In genomic region chr4:117352957-117353356, GRCm38 (mm10) we compare ENCODE assay signal across 23 mouse cellular contexts.
"Had no signal": no experiment of that assay in that cellular context is flagged by ENCODE, and none has a peak within 500 bp of the region (broad histone marks: within the 10 kb centered on the region; RNA-seq: fewer than 3 reads in every experiment).

No protein-coding gene starts in this region.

- H3K27me3 ChIP-seq: liver, embryonic 15.5 days; lung, embryonic 15.5 days had no signal

- ATAC-seq: liver, embryonic 12.5 days; midbrain, embryonic 13.5 days; midbrain, embryonic 16.5 days had no signal

- H3K9me3 ChIP-seq: kidney, embryonic 15.5 days; limb, embryonic 12.5 days; liver, embryonic 12.5 days; liver, embryonic 15.5 days; lung, embryonic 15.5 days; megakaryocyte, embryonic 14.5 days; midbrain, embryonic 10.5 days; midbrain, embryonic 13.5 days; neural tube, embryonic 13.5 days had no signal

- H3K4me2 ChIP-seq: kidney, embryonic 15.5 days; limb, embryonic 12.5 days; liver, embryonic 12.5 days; liver, embryonic 15.5 days; lung, embryonic 15.5 days; midbrain, embryonic 13.5 days; neural tube, embryonic 13.5 days had no signal

- H3K4me3 ChIP-seq: kidney, embryonic 15.5 days; layer of hippocampus, adult 2 months; limb, embryonic 12.5 days; liver, embryonic 12.5 days; liver, embryonic 15.5 days; lung, embryonic 15.5 days; megakaryocyte, embryonic 14.5 days; midbrain, embryonic 10.5 days; midbrain, embryonic 13.5 days; myocyte; neural tube, embryonic 13.5 days had no signal

- DNase-seq: kidney, adult 18-20 months; kidney, postnatal 14 days; layer of hippocampus, adult 9-11 months; liver; lung, adult 18-20 months; lung, postnatal 10 days; lung, postnatal 36 days; retina, postnatal 1 day; thymus, adult 2 months; thymus, postnatal 14 days; thymus, postnatal 4 days had no signal

- H3K27ac ChIP-seq: kidney, embryonic 15.5 days; liver, embryonic 12.5 days; liver, embryonic 15.5 days; lung, embryonic 15.5 days; midbrain, embryonic 13.5 days; neural tube, embryonic 13.5 days had no signal

- H3K4me1 ChIP-seq: liver, embryonic 12.5 days; liver, embryonic 15.5 days; megakaryocyte, embryonic 14.5 days had no signal

- H3K9ac ChIP-seq: kidney, embryonic 15.5 days; limb, embryonic 12.5 days; liver, embryonic 12.5 days; liver, embryonic 15.5 days; lung, embryonic 15.5 days; midbrain, embryonic 13.5 days; neural tube, embryonic 13.5 days had no signal

- H3K36me3 ChIP-seq: kidney, embryonic 15.5 days; limb, embryonic 12.5 days; liver, embryonic 12.5 days; liver, embryonic 15.5 days; lung, embryonic 15.5 days; midbrain, embryonic 10.5 days; midbrain, embryonic 13.5 days; neural tube, embryonic 13.5 days had no signal
